Mouse (Mus musculus): Measurements from ENCODE around the gene Eif3l. TPM values are rescaled to one million over a fixed set of nuclear protein-coding genes. Genes with fewer than 3 reads are reported as not detected.

Gene Eif3l
- polyA plus RNA-seq, 1 experiment from 2014 or later = 209 TPM

DNA sequence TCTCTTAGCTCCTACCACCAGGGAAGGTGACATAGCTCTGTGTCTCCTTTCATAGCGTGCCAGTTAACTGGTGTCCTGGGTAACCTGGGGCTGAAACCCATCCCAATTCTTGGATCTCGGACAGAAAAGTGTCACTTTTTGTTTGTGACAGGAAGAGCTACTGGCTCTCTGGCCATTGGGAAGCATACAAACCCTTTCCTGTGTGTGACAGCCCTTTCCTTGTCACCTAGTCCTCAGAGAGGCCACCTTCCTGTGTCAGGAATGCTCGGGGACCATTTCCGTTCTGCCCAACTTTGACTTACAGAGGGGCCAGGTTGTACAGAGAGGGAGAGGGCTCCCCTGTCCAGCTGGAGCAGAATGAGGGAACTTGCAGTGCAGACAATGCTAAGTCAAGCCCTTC lies 24.5 kb downstream of the Eif3l start:
- no peak overlapping the region for H3K9ac ChIP-seq
- H3K9me3 ChIP-seq = no peaks in the 10 kb centered on the region
- WGBS = 64% methylated on average over 4 of the region's 4 CpGs
- H3K4me1 ChIP-seq = no peaks in the 10 kb centered on the region
- peaks cover 17% of the 10 kb centered on the region for H3K36me3 ChIP-seq (replicated peaks)
- no peaks in the 10 kb centered on the region; the same call in 1 of the 2 replicates for H3K27me3 ChIP-seq
- H3K4me3 ChIP-seq (replicated peaks) = no peak overlapping the region
- ATAC-seq (ENCODE audit: low FRiP score) = no peak
- no peak overlapping the region for H3K27ac ChIP-seq
- H3K4me2 ChIP-seq = no peak overlapping the region

DNA sequence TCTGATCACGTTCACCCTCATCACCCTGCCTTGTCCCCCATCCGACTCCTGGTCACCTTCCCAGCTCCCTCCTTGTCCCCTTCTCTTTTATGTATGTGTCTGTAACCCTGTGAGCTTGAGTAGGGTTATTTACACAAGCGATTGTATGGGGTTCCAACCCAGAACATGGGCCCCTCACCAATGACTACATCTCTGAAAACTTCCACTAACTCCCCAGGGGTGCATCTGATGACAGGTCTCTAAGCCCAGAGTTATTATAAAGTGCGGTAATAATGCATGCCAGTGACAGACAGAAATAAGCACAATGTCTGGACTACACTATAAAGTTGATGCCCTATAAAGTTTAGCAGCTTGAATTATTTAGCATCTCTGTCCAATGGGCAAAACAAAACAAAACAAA lies 25.4 kb downstream of the Eif3l start:
- Histone ChIP-seq H3K4me1 (no peaks in the 10 kb centered on the region), H3K4me2 (no peak overlapping the region), H3K9ac (no peak overlapping the region), H3K9me3 (no peaks in the 10 kb centered on the region), H3K27me3 (no peaks in the 10 kb centered on the region; the same call in 1 of the 2 replicates), H3K27ac (no peak overlapping the region), H3K4me3 (replicated peaks) (no peak overlapping the region), H3K36me3 (replicated peaks) (peaks cover 9% of the 10 kb centered on the region)
- WGBS = 78% methylated on average over 4 of the region's 4 CpGs
- ATAC-seq (ENCODE audit: low FRiP score) = no peak

DNA sequence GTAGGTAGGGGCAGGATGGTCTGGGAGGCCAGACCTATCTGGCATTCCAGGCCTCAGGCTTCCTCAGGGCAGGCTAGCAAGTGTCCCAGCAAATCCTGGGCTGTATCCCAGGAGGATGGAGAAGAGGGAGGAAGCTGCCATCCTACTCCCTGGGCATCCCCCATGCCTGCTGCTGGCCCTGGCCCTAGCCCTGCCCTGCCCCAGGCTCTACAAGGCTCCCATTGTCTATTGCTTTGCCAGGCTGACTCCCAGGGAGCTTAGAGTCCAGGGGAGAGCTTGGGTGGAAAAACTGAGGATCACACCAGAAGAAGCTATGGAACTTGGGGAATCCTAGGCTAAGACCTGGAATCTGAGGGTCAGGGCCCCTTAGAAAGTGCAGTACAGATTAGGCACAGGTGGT lies 26.6 kb downstream of the Eif3l start:
- H3K27ac ChIP-seq = no peak overlapping the region
- ATAC-seq (ENCODE audit: low FRiP score) = no peak
- H3K9me3 ChIP-seq = no peaks in the 10 kb centered on the region
- H3K4me3 ChIP-seq (replicated peaks) = no peak overlapping the region
- H3K4me2 ChIP-seq = no peak overlapping the region
- H3K4me1 ChIP-seq = no peaks in the 10 kb centered on the region
- H3K9ac ChIP-seq = no peak overlapping the region
- no peaks in the 10 kb centered on the region; the same call in 1 of the 2 replicates for H3K27me3 ChIP-seq
- no peaks in the 10 kb centered on the region for H3K36me3 ChIP-seq (replicated peaks)

DNA sequence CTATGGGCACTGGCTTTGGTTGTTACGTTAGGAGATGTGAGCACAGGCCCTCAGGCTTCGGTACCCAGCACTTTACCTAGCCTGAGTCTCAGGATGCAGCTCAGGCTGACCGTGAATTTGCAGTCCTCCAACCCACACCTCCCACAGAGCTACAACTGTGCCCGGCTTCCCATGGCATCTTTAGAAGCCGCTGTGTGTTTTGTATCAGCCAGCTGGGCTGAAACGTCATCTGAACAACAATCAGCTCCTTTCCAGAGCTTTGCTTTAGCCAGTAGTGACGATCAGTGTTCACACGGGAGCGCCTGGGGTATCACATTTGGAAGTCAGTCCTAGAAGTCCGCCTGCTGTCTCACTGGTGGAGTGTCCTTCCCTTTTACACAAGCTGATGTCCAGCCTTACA lies 28.3 kb downstream of the Eif3l start:
- H3K4me1 ChIP-seq = peaks cover 3% of the 10 kb centered on the region
- H3K4me3 ChIP-seq (replicated peaks) = no peak overlapping the region
- no peaks in the 10 kb centered on the region for H3K36me3 ChIP-seq (replicated peaks)
- no peaks in the 10 kb centered on the region; the same call in 1 of the 2 replicates for H3K27me3 ChIP-seq
- H3K4me2 ChIP-seq = no peak overlapping the region
- no peak overlapping the region for H3K9ac ChIP-seq
- no peak overlapping the region for H3K27ac ChIP-seq
- no peaks in the 10 kb centered on the region for H3K9me3 ChIP-seq
- no peak for ATAC-seq (ENCODE audit: low FRiP score)
- 77% methylated on average over 10 of the region's 10 CpGs for WGBS

DNA sequence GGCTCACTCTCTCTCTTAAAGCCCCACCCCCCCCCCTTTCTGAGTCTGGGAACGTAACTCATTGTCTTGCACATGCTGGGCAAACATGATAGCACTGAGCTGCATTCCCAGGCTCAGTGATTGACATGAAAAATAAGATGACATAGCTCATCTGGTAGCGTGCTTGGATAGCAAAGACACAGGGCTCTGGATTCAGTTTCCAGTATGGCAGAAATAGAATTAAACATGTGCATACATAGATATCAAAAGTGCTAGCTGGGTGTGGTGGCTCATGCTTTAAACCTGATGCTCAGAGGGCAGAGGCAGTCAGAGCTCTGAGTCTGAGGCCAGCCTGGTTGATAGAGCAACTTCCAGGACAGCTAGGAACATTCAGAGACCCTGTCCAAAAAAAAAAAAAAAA lies 30.8 kb downstream of the Eif3l start:
- H3K4me3 ChIP-seq (replicated peaks) = no peak overlapping the region
- 63% methylated on average over 2 of the region's 2 CpGs for WGBS
- no peak overlapping the region for H3K4me2 ChIP-seq
- H3K4me1 ChIP-seq = peaks cover 18% of the 10 kb centered on the region
- no peak overlapping the region for H3K27ac ChIP-seq
- H3K9ac ChIP-seq = no peak overlapping the region
- no peaks in the 10 kb centered on the region for H3K36me3 ChIP-seq (replicated peaks)
- no peak for ATAC-seq (ENCODE audit: low FRiP score)
- H3K9me3 ChIP-seq = no peaks in the 10 kb centered on the region
- peaks cover 8% of the 10 kb centered on the region; the same call in 1 of the 2 replicates for H3K27me3 ChIP-seq

DNA sequence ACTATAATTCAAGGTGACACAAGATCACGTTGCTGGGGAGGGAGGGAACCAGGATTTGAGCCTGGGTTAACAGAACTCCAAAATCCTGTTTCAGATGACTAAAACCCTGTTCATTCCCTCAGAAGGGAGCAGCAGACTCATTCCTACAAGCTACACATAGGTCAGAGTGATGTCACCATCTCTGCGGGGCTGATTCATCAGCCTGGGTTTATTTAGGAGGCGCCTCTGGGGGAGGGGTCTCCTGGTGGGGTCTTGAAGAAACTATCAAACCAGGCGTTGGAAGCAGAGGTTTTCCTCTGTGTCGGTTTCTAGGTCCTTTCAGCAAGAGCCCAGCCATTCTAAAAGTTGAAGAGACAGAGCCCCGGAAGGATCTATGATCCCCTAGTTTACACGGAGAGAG lies 33.0 kb downstream of the Eif3l start:
- H3K36me3 ChIP-seq (replicated peaks) = peaks cover 5% of the 10 kb centered on the region; the same call in 1 of the 2 replicates
- no peaks in the 10 kb centered on the region for H3K9me3 ChIP-seq
- peaks cover 28% of the 10 kb centered on the region for H3K4me1 ChIP-seq
- peak overlapping the region; percentile 91; the same call in 1 of the 2 replicates for H3K9ac ChIP-seq
- H3K27me3 ChIP-seq = peaks cover 10% of the 10 kb centered on the region; the same call in 1 of the 2 replicates
- ATAC-seq (ENCODE audit: low FRiP score) = no peak
- peak overlapping the region; percentile 90; the same call in 1 of the 2 replicates for H3K4me3 ChIP-seq (replicated peaks)
- peak overlapping the region; percentile 97 for H3K4me2 ChIP-seq
- WGBS = 18% methylated on average over 7 of the region's 7 CpGs
- peak overlapping the region; percentile 42; the same call in 1 of the 2 replicates for H3K27ac ChIP-seq

DNA sequence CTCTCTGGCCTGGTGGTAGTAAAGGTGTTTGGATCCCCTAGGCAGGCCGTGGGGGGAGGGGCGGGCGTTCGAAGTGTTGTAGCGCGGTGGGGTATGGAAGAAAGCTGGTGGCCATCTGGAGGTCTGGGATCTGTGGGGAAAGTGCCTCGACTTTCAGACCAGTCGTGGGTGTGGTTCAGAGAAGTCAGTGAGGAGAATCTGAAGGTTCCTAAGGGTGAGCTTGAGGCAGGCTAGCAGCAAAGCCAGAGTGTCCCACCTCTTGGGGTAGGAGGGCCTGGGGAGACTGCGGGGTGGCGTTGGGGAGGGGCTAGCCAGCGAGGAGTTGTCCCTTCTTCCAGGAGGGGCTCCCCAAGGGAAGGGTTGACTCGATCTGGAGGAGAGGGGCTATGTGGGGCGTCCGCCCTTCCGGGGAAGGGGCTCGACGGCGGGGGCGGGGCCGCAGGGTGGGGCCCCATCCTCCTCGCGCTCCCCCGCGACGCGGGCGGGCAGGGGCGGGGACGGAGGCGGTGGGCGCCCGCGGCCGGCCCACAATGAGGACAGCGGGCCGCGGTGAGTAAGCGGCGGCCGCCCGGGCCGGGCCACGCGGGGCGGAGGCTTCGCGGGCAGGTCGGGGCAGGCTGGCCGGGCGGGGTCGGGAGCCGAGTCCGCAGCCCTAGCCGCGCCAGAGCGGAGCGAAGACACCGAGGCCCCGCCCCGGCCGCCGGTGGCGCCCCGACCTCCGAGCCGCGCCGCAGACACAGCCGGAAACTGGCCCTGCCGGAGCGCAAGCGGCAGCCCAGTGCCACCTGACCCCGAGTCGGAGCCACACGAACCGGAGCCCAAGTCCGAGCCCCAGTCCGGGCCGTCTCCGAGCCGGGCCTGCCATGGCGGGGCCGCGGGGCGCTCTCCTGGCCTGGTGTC lies 33.7 kb downstream of the Eif3l start, which contains the start of gene Micall1:
Micall1 (plus strand) TSS at position 478 of the 900 bp plus-strand sequence.
- Histone ChIP-seq H3K9me3 (no peaks in the 10 kb centered on the region), H3K4me2 (peak within 1 kb of the TSS; percentile 97), H3K4me1 (peaks cover 28% of the 10 kb centered on the region), H3K4me3 (replicated peaks) (peak within 1 kb of the TSS; percentile 90), H3K27me3 (peaks cover 10% of the 10 kb centered on the region; the same call in 1 of the 2 replicates), H3K9ac (peak within 1 kb of the TSS; percentile 91), H3K27ac (peak within 1 kb of the TSS; percentile 70), H3K36me3 (replicated peaks) (peaks cover 5% of the 10 kb centered on the region; the same call in 1 of the 2 replicates)
- WGBS = under 1% methylated on average over 68 of the region's 85 CpGs
- ATAC-seq (ENCODE audit: low FRiP score) = peak; percentile 79

DNA sequence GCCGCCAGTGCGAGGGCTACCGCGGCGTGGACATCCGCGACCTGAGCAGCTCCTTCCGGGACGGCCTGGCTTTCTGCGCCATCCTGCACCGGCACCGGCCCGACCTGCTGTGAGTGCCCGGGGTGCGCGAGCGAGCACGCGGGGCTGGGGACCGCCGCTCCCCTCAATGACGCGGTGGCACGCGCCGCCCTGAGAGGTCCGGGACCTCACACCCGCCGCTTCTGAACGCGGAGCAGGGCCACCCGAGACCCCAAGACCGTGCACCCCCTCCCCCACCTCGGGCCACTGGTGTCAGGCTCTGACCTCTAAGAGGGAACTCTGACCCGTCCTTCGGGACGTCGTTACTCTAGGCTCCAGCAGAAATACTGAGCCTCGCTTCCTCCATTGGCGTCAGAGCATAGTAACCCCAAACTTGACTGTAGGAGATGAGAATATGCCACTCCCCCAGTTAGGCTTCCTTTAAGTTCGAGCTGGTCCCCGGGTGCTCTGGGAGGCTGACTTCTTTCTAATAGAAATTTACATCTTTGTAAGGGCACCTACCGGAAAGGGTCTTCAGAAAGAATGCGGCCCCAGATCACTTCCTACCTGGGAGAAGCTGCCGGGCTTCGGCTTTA lies 34.4 kb downstream of the Eif3l start:
- Histone ChIP-seq H3K27ac (peak overlapping the region; percentile 70), H3K36me3 (replicated peaks) (peaks cover 5% of the 10 kb centered on the region; the same call in 1 of the 2 replicates), H3K4me3 (replicated peaks) (peak overlapping the region; percentile 90), H3K9me3 (no peaks in the 10 kb centered on the region), H3K4me1 (peaks cover 28% of the 10 kb centered on the region), H3K9ac (peak overlapping the region; percentile 91), H3K4me2 (peak overlapping the region; percentile 97), H3K27me3 (peaks cover 10% of the 10 kb centered on the region; the same call in 1 of the 2 replicates)
- no peak; the same call in 1 of the 2 replicates for ATAC-seq (ENCODE audit: low FRiP score)
- under 1% methylated on average over 46 of the region's 46 CpGs for WGBS

DNA sequence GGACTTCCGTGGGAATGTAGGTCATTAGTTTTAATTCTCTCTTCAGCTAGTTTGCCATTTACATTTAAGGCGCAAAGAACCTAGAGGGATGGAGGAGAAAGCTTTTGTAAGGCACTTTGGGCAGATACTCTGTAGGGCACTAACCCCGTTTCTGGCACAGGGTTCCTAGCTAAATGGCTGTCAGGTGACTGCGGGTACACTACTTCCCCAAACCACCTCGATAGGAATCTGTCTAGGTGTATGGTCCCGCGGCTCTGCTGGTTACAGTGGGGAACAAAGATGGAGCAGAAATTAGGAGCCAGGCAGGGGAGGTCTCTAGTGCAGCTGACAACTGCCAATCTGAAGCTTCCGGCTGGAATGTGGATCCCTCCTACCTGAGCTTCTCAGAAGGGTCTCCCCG lies 35.1 kb downstream of the Eif3l start:
- Histone ChIP-seq H3K36me3 (replicated peaks) (peaks cover 10% of the 10 kb centered on the region), H3K27me3 (peaks cover 10% of the 10 kb centered on the region; the same call in 1 of the 2 replicates), H3K4me2 (peak overlapping the region; percentile 97), H3K9ac (peak overlapping the region; percentile 91; the same call in 1 of the 2 replicates), H3K4me3 (replicated peaks) (peak overlapping the region; percentile 90), H3K9me3 (no peaks in the 10 kb centered on the region), H3K27ac (no peak overlapping the region), H3K4me1 (peaks cover 28% of the 10 kb centered on the region)
- ATAC-seq (ENCODE audit: low FRiP score) = no peak
- WGBS = 18% methylated on average over 9 of the region's 9 CpGs

DNA sequence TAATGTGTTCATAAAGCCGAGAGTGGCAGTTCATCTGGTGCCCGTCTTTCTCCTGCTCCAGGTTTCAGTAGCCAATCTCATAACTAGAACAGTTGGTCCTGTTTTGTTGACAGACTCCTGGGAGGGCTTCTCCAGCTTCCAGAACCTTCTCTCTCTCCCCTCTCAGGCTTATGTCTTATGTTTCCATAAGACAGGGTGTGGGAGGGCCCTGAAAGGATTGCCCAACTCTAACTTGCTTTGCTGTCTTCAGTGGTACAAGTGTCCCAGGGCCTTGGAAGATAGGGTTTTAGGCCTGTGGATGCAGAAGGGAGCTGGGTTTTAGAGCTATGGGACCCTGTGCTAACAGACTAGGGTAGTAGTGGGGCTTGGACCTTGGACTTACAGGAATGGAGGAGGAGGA lies 35.5 kb downstream of the Eif3l start:
- no peak overlapping the region for H3K9ac ChIP-seq
- ATAC-seq (ENCODE audit: low FRiP score) = no peak

DNA sequence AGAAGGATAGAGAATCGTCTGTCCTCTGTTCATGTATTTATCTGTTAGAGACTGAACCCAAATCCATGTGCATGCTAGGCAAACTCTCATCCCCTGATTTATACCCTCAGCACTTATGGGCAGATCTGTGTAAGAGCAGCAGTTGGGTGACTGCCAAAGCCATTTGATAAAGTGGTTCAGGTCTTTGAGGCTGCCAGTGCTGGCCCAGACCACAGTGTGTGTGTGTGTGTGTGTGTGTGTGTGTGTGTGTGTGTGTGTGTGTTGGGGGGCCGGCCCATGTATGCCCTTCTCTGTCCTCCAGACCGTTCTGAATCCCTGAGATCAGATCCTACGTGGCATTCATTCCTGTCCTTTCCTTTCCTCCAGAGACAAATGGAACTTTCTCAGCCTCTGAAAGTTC lies 36.8 kb downstream of the Eif3l start:
- H3K9me3 ChIP-seq = no peaks in the 10 kb centered on the region
- no peak overlapping the region for H3K4me3 ChIP-seq (replicated peaks)
- no peak overlapping the region for H3K4me2 ChIP-seq
- 80% methylated on average over 3 of the region's 4 CpGs for WGBS
- H3K9ac ChIP-seq = no peak overlapping the region
- peaks cover 10% of the 10 kb centered on the region; the same call in 1 of the 2 replicates for H3K27me3 ChIP-seq
- ATAC-seq (ENCODE audit: low FRiP score) = no peak
- H3K27ac ChIP-seq = no peak overlapping the region
- peaks cover 28% of the 10 kb centered on the region for H3K4me1 ChIP-seq
- peaks cover 15% of the 10 kb centered on the region for H3K36me3 ChIP-seq (replicated peaks)

More for the DNA sequence above, 35.5 kb downstream of the Eif3l start:
- Histone ChIP-seq H3K4me3 (replicated peaks) (no peak overlapping the region), H3K36me3 (replicated peaks) (peaks cover 15% of the 10 kb centered on the region), H3K9me3 (no peaks in the 10 kb centered on the region), H3K27ac (no peak overlapping the region), H3K4me2 (peak overlapping the region; percentile 21), H3K27me3 (peaks cover 10% of the 10 kb centered on the region; the same call in 1 of the 2 replicates), H3K4me1 (peaks cover 28% of the 10 kb centered on the region)
- 85% methylated on average over 2 of the region's 2 CpGs for WGBS

DNA sequence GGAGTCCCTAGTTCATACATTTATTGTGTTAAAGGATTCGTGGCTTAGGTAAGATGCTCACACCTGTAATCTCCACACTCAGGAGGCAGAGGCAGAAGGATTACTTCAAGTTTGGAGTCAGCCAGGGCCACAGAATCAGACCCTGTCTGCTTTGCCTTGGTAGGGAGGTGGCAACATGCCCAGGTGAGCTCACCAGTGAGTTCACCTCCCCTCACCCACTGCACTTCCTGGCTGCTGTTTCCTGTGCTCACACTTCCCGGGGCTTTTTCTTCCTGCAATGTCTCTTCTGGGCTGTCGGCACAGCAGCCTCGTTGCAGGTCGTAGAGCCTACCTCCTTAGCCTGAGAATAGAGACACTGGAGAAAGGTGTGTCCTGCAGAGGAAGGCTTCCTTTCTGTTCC lies 40.3 kb downstream of the Eif3l start:
- no peak for ATAC-seq (ENCODE audit: low FRiP score)
- Histone ChIP-seq H3K4me1 (peaks cover 15% of the 10 kb centered on the region), H3K4me2 (no peak overlapping the region), H3K4me3 (replicated peaks) (no peak overlapping the region), H3K36me3 (replicated peaks) (peaks cover 34% of the 10 kb centered on the region), H3K9me3 (no peaks in the 10 kb centered on the region), H3K27ac (no peak overlapping the region), H3K27me3 (peaks cover 5% of the 10 kb centered on the region; the same call in 1 of the 2 replicates), H3K9ac (no peak overlapping the region)
- whole genome bisulfite sequencing = 70% methylated on average over 5 of the region's 5 CpGs
